Mouse (Mus musculus) adrenal gland, adult 18-20 months (tissue): ENCODE data around the gene Noxred1. TPM values are rescaled to one million over a fixed set of nuclear protein-coding genes. Genes with fewer than 3 reads are reported as not detected.

Experiments
- microRNA-seq, 2 experiments: library from miRNA; unstranded; fragments of <30 nt; microRNA quantifications; one replicate each; pipeline ENCODE4 v1.2.0; 2021; ENCODE audit warnings: borderline number of aligned reads in 2 of 2
- total RNA-seq, 2 experiments: library from RNA; stranded (reverse); gene quantifications; 1 replicate in 1 of 2; 2 replicates in 1 of 2; pipeline ENCODE4 v1.2.3; 2021

Noxred1 gene
- total RNA-seq, 2 experiments from 2014 or later: 0.67 to 0.76 TPM

Small RNAs within 50 kb of the gene (microRNA-seq; reads per million reads assigned to microRNA genes)
- gene Gm47293: 0 reads per million in 2 experiments

Other genes with a start within 250 kb of the Noxred1 start
- gene Zdhhc22, start 248.3 kb downstream of the Noxred1 start, total RNA-seq: 1 to 10 TPM; 1.0 to 2.2 TPM
- gene Tmem63c, start 217.4 kb downstream of the Noxred1 start, total RNA-seq: 1 to 10 TPM; 1.6 TPM
- 1 to 10 TPM; 3.5 to 4.2 TPM for gene Ngb, start 136.2 kb downstream of the Noxred1 start, total RNA-seq
- 100 to 1,000 TPM; 118 to 163 TPM for gene Gstz1, start 91.6 kb downstream of the Noxred1 start, total RNA-seq
- gene Pomt2, start 90.8 kb downstream of the Noxred1 start, total RNA-seq: 10 to 100 TPM; 10.8 to 13.3 TPM
- gene Samd15, start 39.0 kb downstream of the Noxred1 start, total RNA-seq: 1 to 10 TPM; 1.4 to 1.7 TPM
- 10 to 100 TPM; 23.5 to 32.1 TPM for gene Tmed8, start 38.3 kb downstream of the Noxred1 start, total RNA-seq
- 10 to 100 TPM; 35.9 to 40.3 TPM for gene Vipas39, start 27.5 kb upstream of the Noxred1 start, total RNA-seq
- gene Ahsa1, start 27.7 kb upstream of the Noxred1 start, total RNA-seq: 100 to 1,000 TPM; 235 to 276 TPM
- gene Ism2, start 61.0 kb upstream of the Noxred1 start, total RNA-seq: under 1 TPM in 1 of 2 experiments, not detected in 1; 0.13 TPM
- 100 to 1,000 TPM; 124 to 260 TPM for gene Sptlc2, start 149.6 kb upstream of the Noxred1 start, total RNA-seq
- gene Slirp, start 205.2 kb upstream of the Noxred1 start, total RNA-seq: 100 to 1,000 TPM; 163 to 186 TPM
- gene Alkbh1, start 205.3 kb upstream of the Noxred1 start, total RNA-seq: 10 to 100 TPM; 24.9 to 25.1 TPM
- gene Snw1, start 233.5 kb upstream of the Noxred1 start, total RNA-seq: 10 to 100 TPM; 64.8 to 70.6 TPM